Mouse (Mus musculus) midbrain, postnatal 0 days (tissue): Measurements from ENCODE around the gene Sema4f. TPM values are rescaled to one million over a fixed set of nuclear protein-coding genes. Genes with fewer than 3 reads are reported as not detected.
A peak's percentile ranks its signal among the peaks of the same experiment; 100 is the strongest.

Source experiments
- ATAC-seq: fragments of 200-750 bp; cut with Nextera tagmentation; 2 replicates; pipeline ENCODE4 v1.8.0; 2017; ENCODE audit warnings: moderate number of reproducible peaks, mild to moderate bottlenecking, moderate TSS enrichment, moderate library complexity; ENCODE audit not compliant: low FRiP score
- DNase-seq: peaks from one replicate; pipeline ENCODE4 v3.0.0-alpha.2; 2015; ENCODE audit warnings: low spot score
- H3K27ac ChIP-seq: fragments of 300-500 bp; sonication (generic); 2 replicates; pipeline ENCODE4 v1.5.1; 2014; ENCODE audit warnings: low read depth, mild to moderate bottlenecking, low read length, mixed read lengths
- H3K27me3 ChIP-seq: fragments of 300-500 bp; sonication (generic); 2 replicates; pipeline ENCODE4 v1.6.1; 2014; ENCODE audit warnings: low read length, control low read depth, mixed read lengths; ENCODE audit not compliant: insufficient read depth
- H3K36me3 ChIP-seq: fragments of 300-500 bp; sonication (generic); 2 replicates; pipeline ENCODE4 v1.6.1; 2014; ENCODE audit warnings: low read length, control low read depth, mixed read lengths; ENCODE audit not compliant: insufficient read depth
- H3K4me1 ChIP-seq: fragments of 300-500 bp; sonication (generic); 2 replicates; pipeline ENCODE4 v1.6.1; 2014; ENCODE audit warnings: mild to moderate bottlenecking, control low read depth, antibody characterized with exemption, low read length, mixed read lengths; ENCODE audit not compliant: insufficient read depth
- H3K4me2 ChIP-seq: fragments of 300-500 bp; sonication (generic); 2 replicates; pipeline ENCODE4 v1.6.1; 2014; ENCODE audit warnings: low read depth, mild to moderate bottlenecking, low read length, mixed read lengths; ENCODE audit not compliant: poor library complexity, severe bottlenecking
- H3K4me3 ChIP-seq: fragments of 300-500 bp; sonication (generic); 2 replicates; pipeline ENCODE4 v1.5.1; 2014; ENCODE audit warnings: low read depth, mild to moderate bottlenecking, low read length, moderate library complexity
- H3K9ac ChIP-seq: fragments of 300-500 bp; sonication (generic); replicated peaks from 2 replicates; pipeline ENCODE4 v1.6.1; 2014; ENCODE audit warnings: mild to moderate bottlenecking, low read length, moderate library complexity, mixed read lengths; ENCODE audit not compliant: poor library complexity, severe bottlenecking
- H3K9me3 ChIP-seq: fragments of 300-500 bp; sonication (generic); 2 replicates; pipeline ENCODE4 v1.6.1; 2016; ENCODE audit warnings: low read length, control low read depth
- CTCF ChIP-seq: IDR thresholded peaks from 2 replicates; pipeline ENCODE4 v1.5.1; 2016; ENCODE audit warnings: antibody characterized with exemption, mild to moderate bottlenecking
- WGBS: fragments of 180-500 bp; shearing (Covaris S2); extraction: QIAGEN DNeasy Blood & Tissue Kit; methylation state at CpG from one replicate; pipeline ENCODE4 v1.1.7; 2014; 5-methylcytosine and 5-hydroxymethylcytosine counted together
- polyA plus RNA-seq: library from polyadenylated mRNA; unstranded; fragments of >200 nt; fragmentation: Nextera tagmentation; extraction: Ambion mirVana; gene quantifications from 2 replicates; pipeline ENCODE4 v1.2.1, GENCODE M21; 2015
- total RNA-seq: library from RNA; depleted of rRNA; stranded (reverse); fragments of >200 nt; gene quantifications from 2 replicates; pipeline ENCODE4 v1.2.3, GENCODE M21; 2014

Sema4f gene
- total and polyA plus RNA-seq, 2 experiments from 2014 or later, result 15.4 to 16.9 TPM

GRCm38 (mm10) chr6:82909136-82909855 is 30.3 kb downstream of the Sema4f start:
- 58% methylated on average over 14 of the region's 14 CpGs for WGBS
- peak; percentile 67 for DNase-seq
- Histone ChIP-seq H3K4me2 (no peak overlapping the region), H3K4me1 (no peaks in the 10 kb centered on the region), H3K27ac (no peak overlapping the region), H3K36me3 (peaks cover 12% of the 10 kb centered on the region; the same call in 1 of the 2 replicates), H3K4me3 (no peak overlapping the region), H3K9me3 (no peaks in the 10 kb centered on the region), H3K9ac (no peak overlapping the region), H3K27me3 (no peaks in the 10 kb centered on the region)
- no peak for ATAC-seq
- peak; percentile 73 for TF ChIP-seq CTCF

- 83% methylated on average over 8 of the region's 8 CpGs for WGBS
- no peak overlapping the region for H3K9ac ChIP-seq
- H3K4me2 ChIP-seq, result no peak overlapping the region
- peaks cover 5% of the 10 kb centered on the region; the same call in 1 of the 2 replicates for H3K36me3 ChIP-seq
- H3K27me3 ChIP-seq, result no peaks in the 10 kb centered on the region
- H3K4me3 ChIP-seq, result no peak overlapping the region
- TF ChIP-seq CTCF, result no peak
- ATAC-seq, result no peak
- H3K9me3 ChIP-seq, result no peaks in the 10 kb centered on the region
- no peaks in the 10 kb centered on the region for H3K4me1 ChIP-seq
- no peak overlapping the region for H3K27ac ChIP-seq
- no peak for DNase-seq
Observed at GRCm38 (mm10) chr6:82908034-82908433, 31.5 kb downstream of the Sema4f start.

GRCm38 (mm10) chr6:82906985-82907384 is 32.6 kb downstream of the Sema4f start:
- no peak for ATAC-seq
- H3K27me3 ChIP-seq, result no peaks in the 10 kb centered on the region
- TF ChIP-seq CTCF, result no peak

GRCm38 (mm10) chr6:82902559-82902958 is 37.0 kb downstream of the Sema4f start:
- DNase-seq, result no peak
- no peak overlapping the region for H3K4me2 ChIP-seq
- TF ChIP-seq CTCF, result no peak
- no peaks in the 10 kb centered on the region for H3K27me3 ChIP-seq
- H3K9me3 ChIP-seq, result no peaks in the 10 kb centered on the region
- H3K4me1 ChIP-seq, result no peaks in the 10 kb centered on the region
- no peak for ATAC-seq
- no peaks in the 10 kb centered on the region for H3K36me3 ChIP-seq
- no peak overlapping the region for H3K4me3 ChIP-seq
- 80% methylated on average over 8 of the region's 8 CpGs for WGBS
- H3K9ac ChIP-seq, result no peak overlapping the region
- H3K27ac ChIP-seq, result no peak overlapping the region

More at GRCm38 (mm10) chr6:82906985-82907384, 32.6 kb downstream of the Sema4f start:
- WGBS, result 92% methylated on average over 3 of the region's 3 CpGs
- Histone ChIP-seq H3K27ac (no peak overlapping the region), H3K9me3 (no peaks in the 10 kb centered on the region), H3K4me2 (no peak overlapping the region), H3K36me3 (no peaks in the 10 kb centered on the region), H3K4me3 (no peak overlapping the region), H3K9ac (no peak overlapping the region), H3K4me1 (no peaks in the 10 kb centered on the region)
- no peak for DNase-seq

GRCm38 (mm10) chr6:82898745-82899144 is 40.8 kb downstream of the Sema4f start:
- 55% methylated on average over 4 of the region's 4 CpGs for WGBS
- TF ChIP-seq CTCF, result no peak
- DNase-seq (no peak), ATAC-seq (no peak)
- Histone ChIP-seq H3K36me3 (no peaks in the 10 kb centered on the region), H3K9me3 (no peaks in the 10 kb centered on the region), H3K27me3 (no peaks in the 10 kb centered on the region), H3K4me2 (no peak overlapping the region), H3K27ac (no peak overlapping the region), H3K4me1 (no peaks in the 10 kb centered on the region), H3K4me3 (no peak overlapping the region), H3K9ac (no peak overlapping the region)

GRCm38 (mm10) chr6:82898227-82898626 is 41.3 kb downstream of the Sema4f start:
- no peak for TF ChIP-seq CTCF
- WGBS, result 90% methylated on average over 4 of the region's 4 CpGs
- ATAC-seq (no peak), DNase-seq (no peak)
- Histone ChIP-seq H3K4me3 (no peak overlapping the region), H3K9ac (no peak overlapping the region), H3K4me1 (no peaks in the 10 kb centered on the region), H3K27ac (no peak overlapping the region), H3K4me2 (no peak overlapping the region), H3K36me3 (no peaks in the 10 kb centered on the region), H3K9me3 (no peaks in the 10 kb centered on the region), H3K27me3 (no peaks in the 10 kb centered on the region)
